Mouse (Mus musculus): Measurements from ENCODE around the gene Hdac4. TPM values are rescaled to one million over a fixed set of nuclear protein-coding genes. Genes with fewer than 3 reads are reported as not detected.

Gene Hdac4
- polyA plus RNA-seq, 1 experiment from 2014 or later = 6.4 TPM

- Histone ChIP-seq H3K9me3 (replicated peaks) (no peaks in the 10 kb centered on the region), H3K36me3 (peaks cover 14% of the 10 kb centered on the region; the same call in 1 of the 2 replicates), H3K9ac (no peak overlapping the region), H3K4me1 (no peaks in the 10 kb centered on the region), H3K27ac (no peak overlapping the region), H3K27me3 (replicated peaks) (no peaks in the 10 kb centered on the region), H3K4me2 (no peak overlapping the region), H3K4me3 (no peak overlapping the region)
- WGBS (ENCODE audit: insufficient replicate concordance) = 75% methylated on average over 3 of the region's 3 CpGs
- ATAC-seq = no peak
These were observed 171.6 kb downstream of the Hdac4 start for GRCm38 (mm10) chr1:92023906-92024305.

GRCm38 (mm10) chr1:92022009-92022408 lies 173.5 kb downstream of the Hdac4 start:
- ATAC-seq = no peak
- Histone ChIP-seq H3K36me3 (peaks cover 9% of the 10 kb centered on the region; the same call in 1 of the 2 replicates), H3K27ac (no peak overlapping the region), H3K4me2 (no peak overlapping the region), H3K9me3 (replicated peaks) (no peaks in the 10 kb centered on the region), H3K27me3 (replicated peaks) (no peaks in the 10 kb centered on the region), H3K9ac (no peak overlapping the region), H3K4me3 (no peak overlapping the region), H3K4me1 (no peaks in the 10 kb centered on the region)
- 79% methylated on average over 4 of the region's 4 CpGs for WGBS (ENCODE audit: insufficient replicate concordance)

GRCm38 (mm10) chr1:92015938-92016672 lies 179.4 kb downstream of the Hdac4 start:
- no peak overlapping the region for H3K27ac ChIP-seq
- ATAC-seq = no peak
- no peaks in the 10 kb centered on the region for H3K27me3 ChIP-seq (replicated peaks)
- H3K4me2 ChIP-seq = no peak overlapping the region
- no peaks in the 10 kb centered on the region for H3K4me1 ChIP-seq
- H3K9ac ChIP-seq = no peak overlapping the region
- no peak overlapping the region for H3K4me3 ChIP-seq
- H3K9me3 ChIP-seq (replicated peaks) = no peaks in the 10 kb centered on the region
- 64% methylated on average over 4 of the region's 4 CpGs for WGBS (ENCODE audit: insufficient replicate concordance)
- H3K36me3 ChIP-seq = peaks cover 8% of the 10 kb centered on the region; the same call in 1 of the 2 replicates

- no peaks in the 10 kb centered on the region for H3K27me3 ChIP-seq (replicated peaks)
- no peak overlapping the region for H3K27ac ChIP-seq
- no peaks in the 10 kb centered on the region for H3K4me1 ChIP-seq
- H3K4me3 ChIP-seq = no peak overlapping the region
- no peak overlapping the region for H3K9ac ChIP-seq
- H3K4me2 ChIP-seq = no peak overlapping the region
- peaks cover 8% of the 10 kb centered on the region; the same call in 1 of the 2 replicates for H3K36me3 ChIP-seq
- ATAC-seq = no peak
- no peaks in the 10 kb centered on the region for H3K9me3 ChIP-seq (replicated peaks)
These were observed 180.2 kb downstream of the Hdac4 start for GRCm38 (mm10) chr1:92015252-92015651.

GRCm38 (mm10) chr1:92014496-92014895 lies 181.0 kb downstream of the Hdac4 start:
- no peak overlapping the region for H3K4me3 ChIP-seq

GRCm38 (mm10) chr1:92006666-92007065 lies 188.8 kb downstream of the Hdac4 start:
- no peak for ATAC-seq
- H3K4me2 ChIP-seq = no peak overlapping the region
- 55% methylated on average over 1 of the region's 1 CpGs for WGBS (ENCODE audit: insufficient replicate concordance)

More at GRCm38 (mm10) chr1:92014496-92014895, 181.0 kb downstream of the Hdac4 start:
- Histone ChIP-seq H3K9me3 (replicated peaks) (no peaks in the 10 kb centered on the region), H3K4me1 (no peaks in the 10 kb centered on the region), H3K27ac (no peak overlapping the region), H3K36me3 (peaks cover 8% of the 10 kb centered on the region; the same call in 1 of the 2 replicates), H3K27me3 (replicated peaks) (no peaks in the 10 kb centered on the region), H3K4me2 (no peak overlapping the region), H3K9ac (no peak overlapping the region)
- ATAC-seq = no peak

DNA sequence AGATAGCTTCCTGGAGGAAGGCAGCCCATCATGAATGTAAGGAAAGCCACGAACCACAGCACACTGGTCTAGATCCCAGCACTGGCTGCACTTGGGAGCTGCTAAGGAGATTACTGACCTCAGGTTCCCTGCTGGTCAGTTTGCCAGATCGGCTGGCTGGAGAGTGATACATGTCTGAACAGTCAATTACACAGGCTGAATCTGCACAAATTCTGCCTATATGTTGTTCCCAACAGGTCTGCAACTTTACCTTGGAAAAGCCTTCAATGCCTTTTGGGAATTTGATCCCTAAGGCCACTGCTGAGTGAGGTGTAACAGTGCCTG lies 189.9 kb downstream of the Hdac4 start:
- H3K4me3 ChIP-seq = no peak overlapping the region
- 0 out of 2 replicates have a peak, but pooled peaks cover 2% of the 10 kb centered on the region for H3K36me3 ChIP-seq
- no peak overlapping the region for H3K9ac ChIP-seq
- no peaks in the 10 kb centered on the region for H3K9me3 ChIP-seq (replicated peaks)
- no peak overlapping the region for H3K27ac ChIP-seq
- ATAC-seq = no peak
- WGBS (ENCODE audit: insufficient replicate concordance) = 51% methylated on average over 2 of the region's 2 CpGs
- no peaks in the 10 kb centered on the region for H3K27me3 ChIP-seq (replicated peaks)
- no peak overlapping the region for H3K4me2 ChIP-seq
- H3K4me1 ChIP-seq = no peaks in the 10 kb centered on the region

More at GRCm38 (mm10) chr1:92006666-92007065, 188.8 kb downstream of the Hdac4 start:
- Histone ChIP-seq H3K36me3 (peaks cover 4% of the 10 kb centered on the region; the same call in 1 of the 2 replicates), H3K4me1 (no peaks in the 10 kb centered on the region), H3K9ac (no peak overlapping the region), H3K27me3 (replicated peaks) (no peaks in the 10 kb centered on the region), H3K9me3 (replicated peaks) (no peaks in the 10 kb centered on the region), H3K27ac (no peak overlapping the region), H3K4me3 (no peak overlapping the region)

DNA sequence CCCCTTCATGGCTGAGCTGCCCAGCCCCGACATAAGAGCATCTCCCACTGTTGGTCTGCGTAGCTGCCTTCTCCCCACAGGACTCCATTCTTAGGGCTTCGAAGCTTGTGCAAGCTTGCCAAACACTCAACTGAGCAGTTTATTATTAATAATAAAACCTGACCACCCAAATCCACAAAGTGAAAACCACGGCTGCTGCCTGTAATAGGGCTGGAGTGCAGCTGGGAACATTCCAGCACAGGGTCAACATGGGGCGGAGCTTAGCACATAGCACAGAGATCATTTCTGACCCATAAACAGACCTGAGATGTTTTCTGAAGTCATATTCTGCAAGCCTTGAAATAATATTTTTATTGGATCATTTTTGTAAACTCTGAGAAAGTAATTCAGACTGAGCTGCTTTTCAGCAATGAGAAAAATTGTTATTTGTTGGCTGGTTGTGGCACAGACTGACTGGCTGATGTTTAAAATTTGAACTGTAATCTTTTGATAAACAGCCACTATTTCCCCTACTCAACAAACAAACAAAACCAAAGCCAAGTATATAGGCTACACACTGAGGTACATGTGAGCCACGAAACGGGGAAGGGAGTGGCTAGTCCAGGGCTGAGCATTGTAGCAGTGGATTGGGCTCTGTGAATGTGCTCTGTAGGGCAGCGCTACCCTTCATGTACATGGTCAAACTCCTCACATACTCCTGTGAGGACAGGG lies 190.4 kb downstream of the Hdac4 start:
- 0 out of 2 replicates have a peak, but pooled peaks cover 2% of the 10 kb centered on the region for H3K36me3 ChIP-seq
- WGBS (ENCODE audit: insufficient replicate concordance) = 76% methylated on average over 8 of the region's 8 CpGs
- H3K27ac ChIP-seq = no peak overlapping the region
- H3K27me3 ChIP-seq (replicated peaks) = no peaks in the 10 kb centered on the region
- H3K9me3 ChIP-seq (replicated peaks) = no peaks in the 10 kb centered on the region
- H3K4me2 ChIP-seq = no peak overlapping the region
- H3K4me3 ChIP-seq = no peak overlapping the region
- H3K4me1 ChIP-seq = no peaks in the 10 kb centered on the region
- ATAC-seq = no peak
- H3K9ac ChIP-seq = no peak overlapping the region

DNA sequence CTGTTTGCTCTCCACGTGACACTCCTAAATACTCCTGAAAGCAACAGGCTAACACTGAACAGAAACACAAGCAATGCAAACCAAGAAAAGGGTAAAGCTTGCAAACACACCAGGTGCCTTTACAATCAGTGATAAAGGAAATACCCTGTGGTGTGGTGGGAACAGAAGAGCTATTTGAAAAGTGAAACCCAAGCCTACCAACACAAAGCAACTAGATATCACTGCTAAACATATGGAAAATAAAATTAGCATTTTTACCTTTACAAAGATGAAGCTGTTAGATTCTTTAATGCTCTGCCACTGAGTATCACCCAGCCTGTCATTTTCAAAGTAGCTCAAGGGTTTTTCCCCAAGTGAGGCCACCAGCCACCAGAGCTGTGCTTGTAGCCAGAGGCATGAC lies 191.4 kb downstream of the Hdac4 start:
- 64% methylated on average over 1 of the region's 1 CpGs for WGBS (ENCODE audit: insufficient replicate concordance)
- H3K27ac ChIP-seq = no peak overlapping the region
- no peak for ATAC-seq

DNA sequence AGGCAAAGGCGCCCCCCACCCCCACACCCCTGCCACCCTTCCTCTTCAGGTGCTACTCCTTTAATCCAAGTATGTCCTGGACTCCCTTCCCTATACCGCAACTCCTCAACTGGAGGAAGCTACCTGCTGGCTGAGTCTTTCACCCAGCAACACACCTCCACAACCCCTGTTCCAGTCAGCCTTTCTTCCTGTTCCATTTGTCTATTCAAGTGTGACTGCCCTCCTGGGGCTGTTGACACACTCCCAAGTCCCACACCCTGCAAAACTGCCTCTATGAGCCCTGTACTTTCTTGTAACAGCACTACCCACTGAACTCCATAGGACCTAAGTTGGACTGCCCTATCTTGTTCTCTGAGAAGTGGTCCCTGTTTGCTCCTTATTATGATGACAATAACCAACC lies 195.3 kb downstream of the Hdac4 start:
- no peak overlapping the region for H3K9ac ChIP-seq
- 89% methylated on average over 2 of the region's 2 CpGs for WGBS (ENCODE audit: insufficient replicate concordance)

More for the DNA sequence above, 191.4 kb downstream of the Hdac4 start:
- Histone ChIP-seq H3K4me1 (no peaks in the 10 kb centered on the region), H3K4me3 (no peak overlapping the region), H3K4me2 (no peak overlapping the region), H3K36me3 (peaks cover 6% of the 10 kb centered on the region; the same call in 1 of the 2 replicates), H3K27me3 (replicated peaks) (no peaks in the 10 kb centered on the region), H3K9me3 (replicated peaks) (no peaks in the 10 kb centered on the region), H3K9ac (no peak overlapping the region)

GRCm38 (mm10) chr1:91993658-91994165 lies 201.8 kb downstream of the Hdac4 start:
- ATAC-seq = no peak
- Histone ChIP-seq H3K9me3 (replicated peaks) (no peaks in the 10 kb centered on the region), H3K27ac (no peak overlapping the region), H3K36me3 (peaks cover 47% of the 10 kb centered on the region), H3K4me1 (no peaks in the 10 kb centered on the region), H3K4me2 (no peak overlapping the region), H3K4me3 (no peak overlapping the region), H3K9ac (no peak overlapping the region), H3K27me3 (replicated peaks) (no peaks in the 10 kb centered on the region)
- WGBS (ENCODE audit: insufficient replicate concordance) = 82% methylated on average over 9 of the region's 9 CpGs

More for the DNA sequence above, 195.3 kb downstream of the Hdac4 start:
- ATAC-seq = no peak
- no peak overlapping the region for H3K4me2 ChIP-seq
- no peaks in the 10 kb centered on the region for H3K9me3 ChIP-seq (replicated peaks)
- H3K4me1 ChIP-seq = no peaks in the 10 kb centered on the region
- no peak overlapping the region for H3K27ac ChIP-seq
- no peak overlapping the region for H3K4me3 ChIP-seq
- peaks cover 18% of the 10 kb centered on the region for H3K36me3 ChIP-seq
- no peaks in the 10 kb centered on the region for H3K27me3 ChIP-seq (replicated peaks)

DNA sequence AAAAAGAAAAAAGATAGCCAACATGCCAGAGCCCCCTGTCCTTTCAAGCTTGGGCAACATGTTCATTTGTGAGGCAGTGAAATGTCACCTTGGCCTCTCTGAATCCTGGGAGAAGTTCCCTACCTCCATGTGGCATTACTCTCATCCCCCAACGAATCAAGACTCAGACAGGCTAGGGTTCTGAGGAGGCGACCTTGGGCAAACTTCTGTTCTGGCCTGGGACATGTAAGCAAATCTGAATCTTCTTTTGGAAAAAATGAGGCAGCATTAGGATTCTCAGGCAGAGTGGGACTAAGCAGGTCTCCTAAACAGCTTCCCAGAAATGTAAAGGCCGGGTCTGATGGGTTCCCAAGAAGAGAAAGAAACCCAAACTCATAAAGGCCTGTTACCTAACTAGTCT lies 202.8 kb downstream of the Hdac4 start:
- no peak for ATAC-seq
- no peak overlapping the region for H3K4me2 ChIP-seq
- peaks cover 47% of the 10 kb centered on the region for H3K36me3 ChIP-seq
- WGBS (ENCODE audit: insufficient replicate concordance) = 68% methylated on average over 3 of the region's 3 CpGs
- H3K27ac ChIP-seq = no peak overlapping the region
- no peak overlapping the region for H3K4me3 ChIP-seq
- no peaks in the 10 kb centered on the region for H3K9me3 ChIP-seq (replicated peaks)
- H3K9ac ChIP-seq = no peak overlapping the region
- no peaks in the 10 kb centered on the region for H3K4me1 ChIP-seq
- no peaks in the 10 kb centered on the region for H3K27me3 ChIP-seq (replicated peaks)

Data from liver, embryonic 12.5 days (tissue).